Mouse (Mus musculus) NIH3T3 (cell line): ENCODE measurements around the gene Gars.

Source experiments
- DNase-seq: peaks from one replicate; pipeline ENCODE4 v3.0.0-alpha.2; 2012; ENCODE audit warnings: low read depth

The Gars gene

GRCm38 (mm10) chr6:55037799-55038670, at the start of gene Gars:
Gene Gars, plus strand, starts transcription at chr6:55038007.
- DNase-seq, result peak; percentile 96

DNA sequence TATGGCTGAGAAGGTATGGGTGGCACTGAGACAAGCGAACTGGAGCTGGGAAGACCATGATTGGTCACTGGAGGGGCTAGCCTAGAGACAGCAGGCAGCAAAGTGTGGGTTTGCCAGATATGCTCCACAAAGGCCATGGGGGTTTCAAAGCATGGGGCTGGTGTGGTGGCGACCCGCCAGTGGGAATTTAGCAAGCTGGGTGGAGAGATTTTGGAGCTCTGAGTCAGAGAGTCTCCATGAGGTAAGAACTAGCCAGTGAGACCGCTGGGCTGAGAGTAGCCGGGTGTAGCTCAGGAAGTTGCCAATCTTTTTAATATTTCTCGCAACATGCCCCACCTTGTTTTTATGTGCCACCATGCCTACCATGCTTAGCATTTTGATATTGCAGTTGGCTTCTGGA, 49.7 kb upstream of the Gars start:
- DNase-seq, result peak; percentile 43

- DNase-seq, result no peak
These were observed 46.6 kb upstream of the Gars start for GRCm38 (mm10) chr6:54991189-54991588.

GRCm38 (mm10) chr6:54992141-54992540, 45.7 kb upstream of the Gars start:
- no peak for DNase-seq

DNA sequence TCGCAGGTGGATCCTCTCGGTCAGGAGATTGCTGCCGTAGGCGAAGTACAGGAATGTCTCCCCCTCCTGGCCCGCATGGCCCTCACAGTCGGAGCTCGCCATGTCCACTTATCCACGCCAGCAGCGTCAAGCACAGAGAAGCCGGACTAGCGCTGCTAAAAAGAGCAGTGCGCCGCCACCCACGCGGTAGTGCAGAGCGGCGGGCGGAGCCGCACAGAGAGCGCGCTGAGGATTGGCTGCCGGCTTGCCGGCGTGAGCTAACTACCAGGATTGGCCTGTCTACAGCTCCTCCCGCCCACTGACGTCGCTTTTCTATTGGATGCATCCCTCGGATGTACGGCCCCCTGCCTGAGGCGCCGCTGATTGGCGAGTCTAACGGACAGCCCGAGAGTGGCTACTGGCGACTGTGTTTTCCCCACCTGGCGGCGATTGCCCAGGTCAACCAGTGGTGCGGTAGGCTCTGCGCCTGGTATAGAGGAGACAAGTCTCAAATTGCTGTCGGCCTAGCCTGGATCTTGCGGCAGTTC, 45.0 kb upstream of the Gars start, which contains the start of gene Ggct:
Ggct (minus strand) TSS at position 217 of the 527 bp plus-strand sequence.
- DNase-seq, result peak; percentile 98

- no peak for DNase-seq
These were observed 41.4 kb upstream of the Gars start for GRCm38 (mm10) chr6:54996361-54996760.

- DNase-seq, result no peak
These were observed 40.1 kb upstream of the Gars start for GRCm38 (mm10) chr6:54997726-54998125.

DNA sequence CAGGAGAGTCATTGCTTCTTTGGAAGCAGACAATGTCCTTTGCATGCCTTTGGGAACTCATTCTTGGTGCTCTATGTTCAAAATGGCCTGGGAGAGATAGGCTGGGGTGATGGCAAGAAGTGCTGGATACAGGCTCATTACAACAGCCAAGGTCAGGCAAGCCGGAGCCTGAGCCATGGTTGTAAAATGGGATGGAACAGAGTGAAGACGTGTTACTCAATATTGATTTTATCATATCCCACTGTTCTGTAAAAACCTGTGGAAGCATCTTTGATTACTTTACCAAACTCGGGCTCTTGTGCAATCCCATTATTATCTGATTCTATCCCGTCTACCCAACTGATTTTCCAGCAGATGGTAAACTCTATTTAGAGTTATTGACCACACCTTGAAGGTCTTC, 36.5 kb upstream of the Gars start:
- no peak for DNase-seq

- no peak for DNase-seq
These were observed 35.4 kb upstream of the Gars start for GRCm38 (mm10) chr6:55002438-55002837.

DNA sequence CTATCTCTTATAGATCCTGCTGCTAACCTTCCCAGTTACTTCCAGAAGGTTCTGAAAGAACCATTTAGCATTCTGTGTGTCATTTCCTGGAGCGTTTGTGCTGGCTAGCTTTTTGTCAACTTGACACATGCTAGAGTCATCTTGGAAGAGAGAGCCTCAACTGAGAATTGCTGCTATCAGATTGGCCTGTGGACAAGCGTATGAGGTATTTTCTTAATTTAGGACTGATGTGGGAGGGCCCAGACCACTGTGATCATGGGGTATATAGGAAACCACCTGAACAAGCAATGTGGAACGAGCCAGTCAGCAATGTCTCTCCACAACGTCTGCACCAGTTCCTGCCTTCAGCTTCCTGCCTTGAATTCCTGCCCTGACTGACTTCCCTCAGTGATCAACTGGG, 34.2 kb upstream of the Gars start:
- peak; percentile 45 for DNase-seq

DNA sequence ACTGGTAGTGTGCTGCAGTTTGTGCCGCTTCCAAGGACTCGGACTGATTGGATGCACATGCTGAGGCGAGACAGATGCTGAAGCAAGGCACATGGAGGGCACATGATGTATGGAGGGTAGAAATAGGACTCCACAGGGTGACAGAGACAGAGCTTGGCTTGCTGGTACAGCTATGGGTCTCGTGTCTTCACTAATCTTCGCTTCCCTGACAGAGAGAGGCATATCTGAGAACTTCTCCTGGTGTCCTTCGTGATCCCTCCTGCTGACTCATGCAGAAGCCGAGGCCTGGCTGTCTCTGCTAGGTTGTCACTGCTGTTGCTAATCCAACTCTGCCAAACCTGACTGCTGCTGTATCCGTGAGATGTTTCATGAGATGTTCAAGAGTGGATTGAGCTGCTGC, 29.4 kb upstream of the Gars start:
- DNase-seq, result no peak

DNA sequence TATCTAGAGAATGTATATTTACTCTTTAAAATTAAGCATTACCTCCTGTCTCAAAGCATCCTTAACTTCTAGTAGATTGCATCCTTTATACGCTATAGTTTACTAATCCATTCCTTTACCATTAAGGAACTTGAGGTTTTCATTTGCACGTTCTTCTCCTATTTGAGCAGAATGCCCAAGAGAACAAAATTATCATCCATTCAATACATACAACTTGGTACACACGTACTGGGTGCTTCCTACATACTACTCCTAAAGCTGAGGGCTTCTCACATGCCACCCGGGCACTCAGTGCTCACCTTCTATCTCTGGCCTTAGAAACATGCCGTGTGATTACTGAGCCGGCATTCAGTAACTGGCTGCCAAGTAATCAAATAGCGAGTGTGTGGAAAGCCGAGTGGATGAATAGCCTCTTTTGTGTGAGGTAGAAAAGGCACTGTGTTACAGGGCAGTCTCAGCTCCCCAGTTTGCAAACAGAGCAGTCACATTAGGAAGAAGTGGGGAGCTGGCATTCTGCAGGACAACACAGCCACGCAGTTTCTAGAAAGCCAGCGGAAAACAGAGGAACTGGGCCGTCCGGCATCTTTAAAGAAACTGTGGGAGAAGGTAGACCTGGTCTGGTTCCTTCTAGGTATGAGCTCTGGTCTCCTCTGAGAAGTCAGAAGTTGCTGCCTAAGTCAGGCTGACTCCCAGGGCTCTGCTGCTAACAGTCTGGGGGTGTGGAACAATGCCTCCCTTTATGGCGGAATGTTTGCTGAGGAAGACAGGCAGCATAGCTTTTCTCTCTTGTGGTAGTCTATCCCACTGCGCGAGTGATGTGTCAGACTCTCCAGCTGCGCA, 28.2 kb upstream of the Gars start:
- DNase-seq, result no peak

DNA sequence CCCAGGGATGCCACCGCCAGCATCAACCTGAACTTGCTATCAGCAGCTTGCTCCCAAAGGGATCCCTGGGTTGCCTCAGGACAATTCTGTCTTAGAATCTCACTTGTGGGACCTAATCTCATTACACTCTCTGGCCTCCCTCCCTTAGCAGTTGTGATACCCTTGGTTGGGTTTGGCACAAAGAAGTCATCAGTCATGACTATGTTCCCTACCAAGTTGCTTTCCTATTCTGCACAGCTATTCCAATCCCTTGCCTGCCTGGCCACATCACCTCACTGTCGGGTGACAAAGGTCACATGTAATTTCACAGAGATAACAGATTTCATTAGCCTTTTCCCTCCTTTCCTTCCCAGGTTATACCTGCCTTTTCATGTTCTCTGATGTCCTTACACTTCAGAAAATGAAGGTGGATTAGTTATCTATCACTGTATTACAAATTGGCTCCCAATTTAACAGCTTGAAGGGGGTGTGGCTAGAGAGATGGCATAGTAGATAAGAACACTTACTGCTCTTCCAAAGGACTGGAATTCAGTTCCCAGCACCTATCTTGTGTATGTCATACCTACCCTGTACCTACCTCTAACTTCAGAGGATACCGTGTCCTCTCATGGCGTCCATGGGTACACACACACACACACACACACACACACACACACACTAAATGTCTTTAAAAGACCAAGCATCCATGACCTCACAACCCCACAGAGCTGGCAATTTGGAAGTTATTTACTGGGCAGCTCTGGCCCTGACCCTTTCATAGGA, 27.3 kb upstream of the Gars start:
- no peak for DNase-seq

DNA sequence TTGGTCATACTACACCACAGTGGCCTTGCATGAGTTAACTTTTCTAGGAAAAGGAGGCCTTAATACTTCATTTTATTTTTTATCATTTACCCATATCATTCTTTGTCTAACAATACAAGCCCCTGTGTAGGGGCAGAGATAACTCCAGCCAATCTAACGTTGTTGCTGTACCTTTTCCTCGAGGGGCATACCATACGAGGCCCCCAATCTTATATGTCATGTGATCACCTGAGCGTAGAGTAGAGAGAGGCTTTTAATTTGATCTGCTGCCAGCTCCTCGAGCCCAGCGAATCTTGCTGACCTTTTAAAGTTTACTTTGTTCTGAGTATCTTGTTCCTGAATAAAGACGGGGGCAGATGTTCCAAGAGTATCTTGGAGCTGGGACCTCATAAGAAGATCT, 25.3 kb upstream of the Gars start:
- DNase-seq, result no peak

DNA sequence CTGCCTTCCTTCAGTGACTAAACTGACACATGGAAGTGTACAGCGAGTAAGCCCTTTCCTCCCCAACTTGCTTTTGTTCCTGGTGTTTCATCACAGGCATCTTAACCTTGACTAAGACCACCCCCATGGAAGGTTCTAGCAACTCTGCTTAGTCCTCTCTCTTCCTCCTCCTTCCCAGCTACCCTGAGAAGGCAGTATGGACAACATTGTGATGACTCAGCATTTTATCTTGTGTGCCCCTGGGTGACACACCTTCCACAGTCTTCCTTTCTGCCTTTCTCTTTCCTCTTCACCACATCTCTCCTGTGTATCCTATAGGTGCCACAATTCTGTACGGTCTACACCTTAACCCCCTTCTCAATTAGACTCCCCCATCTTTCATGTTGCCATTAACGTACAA, 23.6 kb upstream of the Gars start:
- DNase-seq, result no peak

- peak; percentile 74 for DNase-seq
These were observed 21.6 kb upstream of the Gars start for GRCm38 (mm10) chr6:55016236-55016635.

- peak; percentile 96 for DNase-seq
These were observed 20.9 kb upstream of the Gars start for GRCm38 (mm10) chr6:55016710-55017583.

DNA sequence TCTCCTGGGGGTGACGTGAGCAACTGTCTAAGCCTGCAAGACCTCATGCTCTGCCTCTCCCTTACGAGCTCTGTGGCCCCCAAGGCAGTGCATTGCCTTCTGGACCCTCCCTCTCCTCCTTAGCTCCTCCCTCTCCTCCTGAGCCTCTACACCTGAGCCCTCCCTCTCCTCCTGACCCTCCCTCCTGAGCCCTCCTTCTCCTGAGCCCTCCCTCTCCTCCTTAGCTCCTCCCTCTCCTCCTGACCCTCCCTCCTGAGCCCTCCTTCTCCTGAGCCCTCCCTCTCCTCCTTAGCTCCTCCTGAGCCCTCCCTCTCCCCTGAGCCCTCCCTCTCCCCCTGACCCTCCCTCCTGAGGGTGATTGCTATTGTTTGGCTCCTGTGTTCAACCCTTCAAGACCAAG, 19.4 kb upstream of the Gars start:
- DNase-seq, result no peak

DNA sequence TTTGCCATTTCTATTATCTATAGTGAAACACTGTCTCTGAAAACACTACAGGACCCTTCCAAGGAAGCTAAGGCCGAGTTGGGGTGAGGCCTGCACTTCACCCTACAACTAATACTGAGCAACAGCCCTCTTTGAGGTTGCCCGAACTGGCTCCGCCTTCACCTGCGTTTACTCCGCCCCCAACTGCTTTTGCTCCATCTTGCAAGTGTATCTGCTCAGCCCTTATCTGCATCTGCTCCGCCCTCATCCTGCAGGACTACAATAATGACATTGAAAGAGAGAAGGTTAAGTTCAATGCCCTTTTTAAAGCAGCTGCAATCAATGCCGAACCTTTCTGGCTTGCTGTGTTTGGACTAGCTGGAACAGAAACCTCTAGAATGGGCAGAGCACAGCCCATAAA, 16.0 kb upstream of the Gars start:
- DNase-seq, result no peak

DNA sequence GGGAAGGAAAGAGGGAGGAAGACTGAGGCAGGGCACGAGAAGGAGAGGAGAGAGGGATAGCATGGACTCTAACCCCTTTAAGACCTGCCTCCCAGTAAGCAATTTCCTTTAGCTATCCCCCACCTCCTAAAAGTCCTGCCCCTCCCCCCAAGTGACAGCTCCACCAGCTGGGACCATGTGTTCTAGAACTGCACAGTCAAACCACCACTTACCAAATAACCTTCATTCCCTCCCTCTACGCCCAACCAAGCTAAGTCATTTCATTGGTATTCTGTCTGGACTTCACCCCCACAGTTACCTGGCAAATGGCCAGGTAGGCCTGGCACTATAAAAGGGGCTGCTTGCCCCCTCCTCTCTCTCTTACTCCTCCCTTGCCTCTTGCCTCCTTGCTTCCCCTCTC, 10.2 kb upstream of the Gars start:
- DNase-seq, result no peak

GRCm38 (mm10) chr6:55036731-55037130, 1.1 kb upstream of the Gars start:
- no peak for DNase-seq
